Mouse (Mus musculus) olfactory bulb, adult 2 months (tissue): ENCODE measurements at regions not wholly inside any gene's neighbourhood (a gene's known extent, or its start where the extent isn't known, plus 50 kb on each side); places are given as distances from the start of the nearest gene placed in this dataset.

Experiments used
- H3K27ac ChIP-seq: fragments of 200-500 bp; 2 replicates; pipeline ENCODE4 v1.5.1; 2012; ENCODE audit warnings: low read depth, low read length; ENCODE audit not compliant: insufficient read depth
- H3K4me1 ChIP-seq: fragments of 200-500 bp; 2 replicates; pipeline ENCODE4 v1.6.1; 2012; ENCODE audit warnings: low read length; ENCODE audit not compliant: control insufficient read depth, insufficient read depth
- H3K4me3 ChIP-seq: fragments of 200-500 bp; 2 replicates; pipeline ENCODE4 v1.5.1; 2012; ENCODE audit warnings: mild to moderate bottlenecking, low read depth, low read length, moderate library complexity; ENCODE audit not compliant: insufficient read depth
- CTCF ChIP-seq: fragments of 200-500 bp; IDR thresholded peaks from 2 replicates; pipeline ENCODE4 v1.5.1; 2012; ENCODE audit warnings: low read depth, mild to moderate bottlenecking, low read length, moderate library complexity; ENCODE audit not compliant: insufficient read depth
- POLR2A ChIP-seq: fragments of 200-500 bp; IDR thresholded peaks from 2 replicates; pipeline ENCODE4 v1.6.1; 2012; ENCODE audit warnings: mild to moderate bottlenecking, low read depth, low read length, moderate library complexity; ENCODE audit not compliant: insufficient read depth
- WGBS: fragments of 180-500 bp; shearing (Covaris S2); methylation state at CpG from one replicate; pipeline ENCODE4 v1.1.7; 2018; 5-methylcytosine and 5-hydroxymethylcytosine counted together

- WGBS, result 54% methylated on average over 3 of the region's 3 CpGs
- peaks cover 3% of the 10 kb centered on the region; the same call in 1 of the 2 replicates for H3K4me1 ChIP-seq
- H3K27ac ChIP-seq, result no peak overlapping the region
- H3K4me3 ChIP-seq, result no peak overlapping the region
- TF ChIP-seq CTCF, result no peak
- TF ChIP-seq POLR2A, result no peak
These were observed 449.3 kb downstream of the Gm9195 start for GRCm38 (mm10) chr14:72042112-72042880.

DNA sequence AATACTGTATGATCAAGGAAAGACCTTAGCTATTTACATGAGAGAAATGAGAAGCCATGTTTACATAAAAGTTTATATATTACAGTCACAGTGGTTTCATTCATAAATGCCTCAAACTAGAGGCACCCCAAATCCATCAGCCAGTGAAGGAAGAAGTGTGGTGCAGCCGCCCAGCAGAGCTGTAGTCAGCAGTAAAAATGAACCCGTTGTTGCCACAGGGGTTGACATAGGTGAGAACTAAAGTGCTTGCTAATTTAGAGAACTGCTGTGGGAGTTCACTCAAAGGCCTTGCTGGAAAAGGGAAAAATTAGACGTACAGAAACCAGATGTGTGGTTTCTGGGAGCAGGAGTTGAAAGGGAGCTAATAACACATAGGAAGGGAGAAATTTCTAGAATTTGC, 461.2 kb downstream of the Gm9195 start:
- TF ChIP-seq POLR2A (no peak), CTCF (no peak)
- Histone ChIP-seq H3K27ac (no peak overlapping the region), H3K4me3 (no peak overlapping the region), H3K4me1 (no peaks in the 10 kb centered on the region)
- WGBS, result 74% methylated on average over 3 of the region's 3 CpGs

- Histone ChIP-seq H3K4me1 (no peaks in the 10 kb centered on the region), H3K4me3 (no peak overlapping the region), H3K27ac (no peak overlapping the region)
- TF ChIP-seq POLR2A, result no peak
- TF ChIP-seq CTCF, result no peak
- 71% methylated on average over 8 of the region's 8 CpGs for WGBS
These were observed 464.1 kb downstream of the Gm9195 start for GRCm38 (mm10) chr14:72027362-72028020.

DNA sequence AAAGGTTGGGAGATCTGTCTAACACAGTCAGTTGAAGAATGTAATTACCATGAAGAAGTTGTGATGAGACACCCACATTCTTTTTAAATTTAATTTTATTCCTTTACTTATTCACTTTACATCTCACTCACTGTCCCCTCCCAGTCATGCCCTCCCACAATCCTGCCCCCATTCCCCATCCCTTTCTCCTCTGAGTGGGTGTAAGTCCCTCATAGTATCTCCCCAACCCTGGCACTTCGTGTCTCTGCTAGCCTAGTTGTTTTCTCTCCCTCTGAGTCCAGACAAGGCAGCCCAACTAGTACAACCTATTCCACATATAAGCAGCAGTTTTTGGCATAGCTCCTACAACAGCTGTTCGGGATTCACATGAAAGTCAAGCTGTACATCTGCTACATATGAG, 487.3 kb downstream of the Gm9195 start:
- H3K27ac ChIP-seq, result no peak overlapping the region
- WGBS, result 73% methylated on average over 2 of the region's 2 CpGs
- H3K4me1 ChIP-seq, result peaks cover 6% of the 10 kb centered on the region; the same call in 1 of the 2 replicates
- no peak overlapping the region for H3K4me3 ChIP-seq
- TF ChIP-seq POLR2A (no peak), CTCF (no peak)

DNA sequence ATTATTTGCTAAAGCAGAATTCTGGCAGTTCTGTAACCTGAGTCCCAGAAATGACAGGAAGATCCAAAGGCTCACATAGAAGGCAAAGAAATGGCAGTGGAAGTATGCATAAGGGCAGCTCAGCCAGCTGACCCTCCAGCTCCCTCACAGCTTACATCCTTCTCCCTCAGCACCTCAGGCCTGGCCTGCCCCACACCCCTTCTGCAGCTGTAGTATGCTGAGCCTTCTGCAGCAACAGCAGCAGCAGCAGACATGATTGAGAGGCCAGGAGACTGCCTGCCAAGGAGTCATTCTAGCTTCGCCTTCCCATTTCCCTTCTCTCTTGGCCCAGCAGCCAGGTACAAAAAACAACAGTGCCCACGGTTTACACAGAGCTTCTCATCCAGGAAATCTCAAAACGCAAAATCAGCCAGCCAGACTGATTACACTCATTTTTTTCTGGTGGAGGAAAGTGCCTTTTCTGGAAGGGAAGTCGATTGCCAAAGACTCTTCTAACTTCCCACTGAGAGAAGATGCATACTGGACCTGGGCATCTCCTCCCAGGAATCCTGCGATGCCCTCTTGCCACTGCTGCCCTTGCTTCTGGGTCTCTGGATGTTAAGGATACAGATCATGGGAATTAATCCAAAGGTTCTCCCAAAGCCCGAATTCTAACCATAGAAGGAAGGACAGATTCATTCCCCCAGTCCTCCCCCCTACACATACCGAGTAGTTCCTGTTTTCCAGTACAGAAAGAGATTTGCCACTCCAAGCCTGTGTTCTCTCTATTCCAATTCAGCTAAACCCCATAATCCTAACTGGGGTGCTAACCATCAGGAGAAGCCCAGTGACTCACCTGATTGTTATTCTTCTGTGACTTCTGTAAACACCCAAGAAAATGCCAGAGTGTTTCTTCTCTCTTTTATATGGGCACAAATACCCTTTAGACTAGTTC, 489.2 kb downstream of the Gm9195 start:
- peaks cover 6% of the 10 kb centered on the region; the same call in 1 of the 2 replicates for H3K4me1 ChIP-seq
- no peak overlapping the region for H3K27ac ChIP-seq
- WGBS, result 53% methylated on average over 7 of the region's 7 CpGs
- TF ChIP-seq POLR2A (no peak), CTCF (no peak)
- no peak overlapping the region for H3K4me3 ChIP-seq

DNA sequence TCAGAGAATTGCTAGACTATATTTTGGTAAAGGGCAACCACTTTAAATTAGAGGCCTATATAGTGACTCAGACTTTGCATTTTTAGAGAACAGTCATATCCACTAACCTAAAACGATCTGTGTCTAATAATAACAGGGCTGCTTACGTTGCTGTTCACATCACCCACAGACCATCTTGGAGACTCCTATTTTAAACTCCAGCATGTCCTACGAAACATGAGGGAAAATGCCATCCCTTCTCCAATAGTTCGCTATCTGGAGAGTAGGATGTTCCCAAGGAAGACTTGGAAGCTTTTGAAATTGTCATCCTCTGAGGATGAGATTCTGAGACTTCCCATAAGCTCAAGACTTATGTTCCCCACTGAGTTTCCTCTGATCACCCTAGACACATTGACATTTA, 518.6 kb downstream of the Gm9195 start:
- H3K4me3 ChIP-seq, result no peak overlapping the region
- no peaks in the 10 kb centered on the region for H3K4me1 ChIP-seq
- no peak overlapping the region; the same call in 1 of the 2 replicates for H3K27ac ChIP-seq
- WGBS, result 50% methylated on average over 4 of the region's 4 CpGs
- no peak for TF ChIP-seq POLR2A
- no peak for TF ChIP-seq CTCF

GRCm38 (mm10) chr14:71972521-71972920, 519.1 kb downstream of the Gm9195 start:
- TF ChIP-seq POLR2A, result no peak
- TF ChIP-seq CTCF, result no peak
- WGBS, result 96% methylated on average over 1 of the region's 1 CpGs
- Histone ChIP-seq H3K4me1 (no peaks in the 10 kb centered on the region), H3K27ac (no peak overlapping the region), H3K4me3 (no peak overlapping the region)

- 31% methylated on average over 6 of the region's 6 CpGs for WGBS
These were observed 524.0 kb downstream of the Gm9195 start for GRCm38 (mm10) chr14:71967646-71968045.

More at GRCm38 (mm10) chr14:71967646-71968045, 524.0 kb downstream of the Gm9195 start:
- TF ChIP-seq CTCF (no peak), POLR2A (no peak)
- Histone ChIP-seq H3K4me1 (peaks cover 3% of the 10 kb centered on the region; the same call in 1 of the 2 replicates), H3K27ac (no peak overlapping the region), H3K4me3 (no peak overlapping the region)
